Mouse (Mus musculus) hindbrain, embryonic 16.5 days (tissue): ENCODE measurements around the gene Fam162b. TPM values are rescaled to one million over a fixed set of nuclear protein-coding genes. Genes with fewer than 3 reads are reported as not detected.

Experiments
- ATAC-seq: fragments of 200-750 bp; cut with Nextera tagmentation; 2 replicates; pipeline ENCODE4 v1.8.0; 2017; ENCODE audit warnings: moderate TSS enrichment, moderate library complexity
- H3K27ac ChIP-seq: fragments of 300-500 bp; sonication (generic); 2 replicates; pipeline ENCODE4 v1.5.1; 2014; ENCODE audit warnings: low read depth, mild to moderate bottlenecking, control low read depth, low read length, moderate library complexity
- H3K27me3 ChIP-seq: fragments of 300-500 bp; sonication (generic); replicated peaks from 2 replicates; pipeline ENCODE4 v1.6.1; 2014; ENCODE audit warnings: low read length; ENCODE audit not compliant: control insufficient read depth, insufficient read depth
- H3K36me3 ChIP-seq: fragments of 300-500 bp; sonication (generic); 2 replicates; pipeline ENCODE4 v1.6.1; 2014; ENCODE audit warnings: mild to moderate bottlenecking, low read length, moderate library complexity, mixed read lengths; ENCODE audit not compliant: control insufficient read depth, insufficient read depth
- H3K4me1 ChIP-seq: fragments of 300-500 bp; sonication (generic); 2 replicates; pipeline ENCODE4 v1.6.1; 2014; ENCODE audit warnings: low read depth, low read length; ENCODE audit not compliant: control insufficient read depth, insufficient read depth
- H3K4me2 ChIP-seq: fragments of 300-500 bp; sonication (generic); 2 replicates; pipeline ENCODE4 v1.6.1; 2014; ENCODE audit warnings: mild to moderate bottlenecking, low read length, control low read depth, moderate library complexity
- H3K4me3 ChIP-seq: fragments of 300-500 bp; sonication (generic); 2 replicates; pipeline ENCODE4 v1.5.1; 2014; ENCODE audit warnings: mild to moderate bottlenecking, low read length, control low read depth, moderate library complexity
- H3K9ac ChIP-seq: fragments of 300-500 bp; sonication (generic); 2 replicates; pipeline ENCODE4 v1.6.1; 2014; ENCODE audit warnings: low read depth, mild to moderate bottlenecking, control low read depth, low read length, moderate library complexity
- H3K9me3 ChIP-seq: fragments of 300-500 bp; sonication (generic); 2 replicates; pipeline ENCODE4 v1.6.1; 2014; ENCODE audit warnings: mild to moderate bottlenecking, low read length, moderate library complexity; ENCODE audit not compliant: control insufficient read depth
- WGBS: fragments of 180-500 bp; shearing (Covaris S2); extraction: QIAGEN DNeasy Blood & Tissue Kit; methylation state at CpG from one replicate; pipeline ENCODE4 v1.1.7; 2014; 5-methylcytosine and 5-hydroxymethylcytosine counted together
- polyA plus RNA-seq: library from polyadenylated mRNA; unstranded; fragments of >200 nt; fragmentation: Nextera tagmentation; extraction: Ambion mirVana; gene quantifications from 2 replicates; pipeline ENCODE4 v1.2.1, GENCODE M21; 2015

The Fam162b gene
- polyA plus RNA-seq, 1 experiment from 2014 or later, result 2.2 TPM

DNA sequence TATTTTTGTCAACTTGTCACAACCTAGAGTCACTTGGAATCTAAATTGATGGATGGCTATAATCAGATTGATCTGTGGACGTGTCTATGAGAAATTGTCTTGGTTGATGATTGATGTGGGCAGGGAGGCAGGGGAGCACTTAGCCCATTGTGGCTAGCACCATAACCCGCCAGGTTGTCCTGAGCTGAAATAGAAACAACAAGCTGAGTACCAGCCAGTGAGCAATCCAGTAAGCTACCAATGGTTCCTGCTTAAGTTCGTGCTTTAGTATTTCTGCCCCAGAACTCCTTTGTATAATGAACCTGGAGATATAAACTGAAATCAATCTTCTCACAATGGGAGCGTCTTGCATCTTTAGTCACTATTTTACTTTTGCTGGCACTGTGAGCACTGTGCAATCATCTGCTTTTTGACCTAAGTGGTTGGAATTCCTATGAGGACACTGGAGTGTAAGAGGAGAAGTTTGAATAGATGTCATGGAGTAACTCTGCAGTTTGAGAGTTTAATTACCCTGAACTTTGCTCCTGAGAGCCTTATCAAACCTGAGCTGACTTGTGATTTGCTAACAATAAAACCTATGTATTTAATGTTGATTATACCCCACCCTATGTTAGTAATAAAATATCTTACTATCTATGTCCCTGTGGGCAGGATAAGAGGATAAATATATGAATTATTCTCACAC is 19.6 kb upstream of the Fam162b start:
- no peaks in the 10 kb centered on the region for H3K27me3 ChIP-seq
- no peak overlapping the region for H3K27ac ChIP-seq
- H3K9me3 ChIP-seq, result no peaks in the 10 kb centered on the region
- H3K4me2 ChIP-seq, result no peak overlapping the region
- WGBS, result 67% methylated on average over 4 of the region's 4 CpGs
- no peaks in the 10 kb centered on the region for H3K36me3 ChIP-seq
- no peaks in the 10 kb centered on the region for H3K4me1 ChIP-seq
- H3K4me3 ChIP-seq, result no peak overlapping the region
- no peak overlapping the region for H3K9ac ChIP-seq
- ATAC-seq, result no peak

DNA sequence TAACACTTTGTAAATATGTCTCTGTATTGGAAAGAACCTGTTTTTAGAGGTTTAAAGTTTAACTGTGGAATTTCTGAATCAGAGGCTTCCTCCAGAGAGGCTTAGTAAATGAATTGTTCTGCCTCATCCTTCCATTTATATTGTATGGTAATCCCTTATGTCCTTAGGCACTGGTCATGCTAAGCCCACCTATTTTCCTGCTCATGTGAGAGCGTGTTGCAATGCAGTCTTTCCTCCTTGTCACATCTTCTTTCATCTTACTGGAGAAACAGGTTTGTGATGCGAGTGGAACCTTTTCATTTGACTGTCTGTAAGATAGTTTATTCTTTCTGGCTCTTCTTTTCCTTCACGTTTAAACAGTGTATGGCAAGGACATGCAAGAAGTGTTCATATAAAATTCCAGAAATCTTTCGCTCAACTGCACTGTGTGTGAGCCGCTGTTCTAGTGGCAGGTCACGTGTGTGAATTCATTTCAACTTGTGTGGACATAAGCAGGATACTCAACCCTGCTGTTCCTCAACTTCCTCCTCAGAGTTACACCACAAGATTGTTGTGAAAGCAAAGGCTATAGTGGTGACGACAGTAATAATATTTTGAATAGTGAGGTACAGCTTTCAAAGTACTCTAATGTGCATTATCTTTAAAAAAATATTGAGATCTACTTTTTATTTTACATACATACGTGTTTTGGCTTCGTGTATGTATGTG is 6.8 kb upstream of the Fam162b start:
- Histone ChIP-seq H3K27me3 (no peaks in the 10 kb centered on the region), H3K4me1 (no peaks in the 10 kb centered on the region), H3K27ac (no peak overlapping the region), H3K4me2 (no peak overlapping the region), H3K9ac (no peak overlapping the region), H3K9me3 (no peaks in the 10 kb centered on the region), H3K4me3 (no peak overlapping the region), H3K36me3 (no peaks in the 10 kb centered on the region)
- ATAC-seq, result no peak
- 88% methylated on average over 9 of the region's 9 CpGs for WGBS

- Histone ChIP-seq H3K9me3 (no peaks in the 10 kb centered on the region), H3K4me2 (peak overlapping the region; percentile 37), H3K4me1 (peaks cover under 1% of the 10 kb centered on the region; the same call in 1 of the 2 replicates), H3K27ac (no peak overlapping the region), H3K27me3 (no peaks in the 10 kb centered on the region; the same call in 1 of the 2 replicates), H3K36me3 (no peaks in the 10 kb centered on the region), H3K4me3 (no peak overlapping the region), H3K9ac (no peak overlapping the region)
- ATAC-seq, result peak; percentile 71; the same call in 1 of the 2 replicates
- 47% methylated on average over 10 of the region's 10 CpGs for WGBS
Measured at GRCm38 (mm10) chr10:51595001-51595931, 4.9 kb upstream of the Fam162b start.

GRCm38 (mm10) chr10:51591574-51591973 is 1.3 kb upstream of the Fam162b start:
- no peaks in the 10 kb centered on the region for H3K36me3 ChIP-seq
- no peak overlapping the region for H3K27ac ChIP-seq
- H3K4me3 ChIP-seq, result no peak overlapping the region
- no peaks in the 10 kb centered on the region for H3K9me3 ChIP-seq
- 80% methylated on average over 2 of the region's 2 CpGs for WGBS
- peaks cover 4% of the 10 kb centered on the region for H3K27me3 ChIP-seq
- H3K4me2 ChIP-seq, result no peak overlapping the region
- no peak overlapping the region for H3K9ac ChIP-seq
- H3K4me1 ChIP-seq, result peaks cover 6% of the 10 kb centered on the region
- ATAC-seq, result no peak

DNA sequence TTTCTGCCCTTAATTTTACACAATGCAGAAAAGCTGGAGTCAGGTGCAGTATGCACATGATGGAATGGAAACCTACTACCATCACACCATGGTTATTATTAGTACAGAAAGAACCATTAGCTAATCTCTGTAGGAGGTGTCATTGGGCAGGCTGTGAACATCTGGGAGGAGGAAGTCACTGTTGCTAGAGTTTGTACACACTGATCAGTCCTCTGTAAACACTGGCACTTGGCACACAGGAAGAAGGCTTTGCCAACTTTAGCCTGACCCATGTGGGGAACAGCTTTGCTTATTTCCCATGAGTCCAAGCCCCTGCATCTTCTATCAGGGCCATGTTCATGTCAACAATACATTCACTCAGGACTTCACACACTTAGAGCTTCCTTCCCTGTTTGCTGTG is 5.4 kb downstream of the Fam162b start:
- no peak overlapping the region for H3K4me3 ChIP-seq
- no peak for ATAC-seq
- H3K4me2 ChIP-seq, result no peak overlapping the region
- H3K4me1 ChIP-seq, result peaks cover 2% of the 10 kb centered on the region; the same call in 1 of the 2 replicates
- H3K9ac ChIP-seq, result no peak overlapping the region
- no peak overlapping the region for H3K27ac ChIP-seq
- H3K9me3 ChIP-seq, result no peaks in the 10 kb centered on the region
- H3K36me3 ChIP-seq, result no peaks in the 10 kb centered on the region
- H3K27me3 ChIP-seq, result peaks cover 4% of the 10 kb centered on the region; the same call in 1 of the 2 replicates

GRCm38 (mm10) chr10:51584378-51584777 is 5.9 kb downstream of the Fam162b start:
- Histone ChIP-seq H3K9ac (no peak overlapping the region), H3K27me3 (no peaks in the 10 kb centered on the region), H3K9me3 (no peaks in the 10 kb centered on the region), H3K4me2 (no peak overlapping the region), H3K27ac (no peak overlapping the region), H3K36me3 (no peaks in the 10 kb centered on the region), H3K4me1 (no peaks in the 10 kb centered on the region), H3K4me3 (no peak overlapping the region)
- WGBS, result 68% methylated on average over 1 of the region's 1 CpGs
- no peak for ATAC-seq

GRCm38 (mm10) chr10:51571225-51571996 is 18.9 kb downstream of the Fam162b start:
- no peak for ATAC-seq
- H3K27me3 ChIP-seq, result no peaks in the 10 kb centered on the region
- H3K4me3 ChIP-seq, result no peak overlapping the region
- no peaks in the 10 kb centered on the region for H3K36me3 ChIP-seq
- no peak overlapping the region for H3K27ac ChIP-seq
- no peak overlapping the region for H3K9ac ChIP-seq
- H3K9me3 ChIP-seq, result no peaks in the 10 kb centered on the region
- no peaks in the 10 kb centered on the region for H3K4me1 ChIP-seq
- H3K4me2 ChIP-seq, result no peak overlapping the region
- 83% methylated on average over 9 of the region's 9 CpGs for WGBS

GRCm38 (mm10) chr10:51556005-51556404 is 34.3 kb downstream of the Fam162b start:
- peaks cover 2% of the 10 kb centered on the region; the same call in 1 of the 2 replicates for H3K4me1 ChIP-seq
- H3K4me3 ChIP-seq, result no peak overlapping the region
- no peak overlapping the region for H3K27ac ChIP-seq
- H3K4me2 ChIP-seq, result no peak overlapping the region
- 65% methylated on average over 1 of the region's 1 CpGs for WGBS
- H3K36me3 ChIP-seq, result no peaks in the 10 kb centered on the region
- no peak for ATAC-seq
- no peaks in the 10 kb centered on the region for H3K27me3 ChIP-seq
- no peak overlapping the region for H3K9ac ChIP-seq
- no peaks in the 10 kb centered on the region for H3K9me3 ChIP-seq
